Mouse (Mus musculus): Measurements from ENCODE around the gene Rnase2a.
A peak's percentile ranks its signal among the peaks of the same experiment; 100 is the strongest.
"Not testable (repeated sequence)": the region's sequence is repeated elsewhere in the genome, so short reads cannot be mapped to it uniquely, and the experiment has no call there.

The Rnase2a gene

GRCm38 (mm10) chr14:51256041-51256440 lies at the start of gene Rnase2a:
Gene Rnase2a (minus strand): TSS chr14:51256112.
- no peak for DNase-seq (ENCODE audit: low read depth, low spot score)

- no peak for DNase-seq (ENCODE audit: low read depth, low spot score)
These were observed 35.6 kb upstream of the Rnase2a start for GRCm38 (mm10) chr14:51291505-51291904.

DNA sequence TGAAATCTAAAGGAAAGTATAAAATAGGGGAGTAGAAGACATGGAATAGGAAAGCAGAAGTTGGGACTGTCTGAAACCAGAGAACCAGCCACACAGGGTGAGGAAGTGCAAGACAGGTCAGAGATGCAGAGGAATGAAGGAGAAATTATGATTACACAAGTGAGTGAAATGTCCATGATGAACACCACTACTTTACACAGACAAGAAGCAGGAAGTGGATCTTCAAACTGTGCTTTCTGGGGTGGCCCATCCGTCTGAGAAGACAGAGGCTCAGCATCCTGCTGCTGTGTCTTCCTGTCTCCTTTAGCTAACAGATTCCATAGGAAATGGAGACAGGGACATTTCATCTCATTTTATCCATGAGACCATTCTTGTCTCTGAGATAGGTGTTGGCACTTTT lies 22.6 kb upstream of the Rnase2a start:
- not testable (repeated sequence) for DNase-seq (ENCODE audit: low read depth, low spot score)

DNA sequence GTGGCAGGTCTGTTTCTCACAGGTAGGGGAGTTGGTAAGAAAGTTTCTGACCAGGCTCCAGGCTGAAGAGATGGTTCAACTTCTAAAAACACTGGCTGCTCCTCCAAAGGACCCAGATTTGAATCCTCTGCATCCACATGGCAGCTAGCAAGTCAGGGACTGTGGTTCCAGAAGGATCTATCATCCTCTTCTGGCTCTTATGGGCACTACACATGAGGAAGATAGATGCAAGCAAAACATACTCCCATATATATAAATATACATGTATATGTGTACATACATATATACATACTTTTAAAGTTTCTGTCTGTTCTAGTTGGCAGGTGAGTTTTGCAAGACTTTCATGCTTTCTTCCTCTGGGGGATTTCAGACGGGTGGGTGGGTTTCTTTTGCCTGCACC lies 12.8 kb upstream of the Rnase2a start:
- no peak for DNase-seq (ENCODE audit: low read depth, low spot score)

GRCm38 (mm10) chr14:51266113-51266512 lies 10.2 kb upstream of the Rnase2a start:
- peak; percentile 34 for DNase-seq (ENCODE audit: low read depth, low spot score)

GRCm38 (mm10) chr14:51265667-51266066 lies 9.8 kb upstream of the Rnase2a start:
- no peak for DNase-seq (ENCODE audit: low read depth, low spot score)

DNA sequence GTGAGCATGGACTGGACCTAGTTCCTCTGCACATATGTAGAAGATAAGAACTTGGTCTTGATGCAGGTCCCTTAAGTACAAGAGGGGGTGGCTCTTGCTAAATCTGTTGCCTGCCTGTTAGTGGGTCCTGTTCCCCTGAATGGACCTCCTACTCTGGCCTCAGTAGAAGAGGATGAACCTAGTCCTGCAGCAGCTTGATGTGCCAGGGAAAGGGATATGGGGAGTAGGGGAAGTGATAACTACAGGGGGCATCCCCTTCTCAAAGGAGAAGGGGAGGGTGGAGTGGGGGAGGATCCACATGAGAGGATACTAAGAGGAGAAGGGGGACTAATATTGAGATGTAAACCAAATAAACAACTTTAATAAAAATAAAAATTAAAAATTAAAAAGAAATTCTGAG lies 6.5 kb upstream of the Rnase2a start:
- DNase-seq (ENCODE audit: low read depth, low spot score): no peak

DNA sequence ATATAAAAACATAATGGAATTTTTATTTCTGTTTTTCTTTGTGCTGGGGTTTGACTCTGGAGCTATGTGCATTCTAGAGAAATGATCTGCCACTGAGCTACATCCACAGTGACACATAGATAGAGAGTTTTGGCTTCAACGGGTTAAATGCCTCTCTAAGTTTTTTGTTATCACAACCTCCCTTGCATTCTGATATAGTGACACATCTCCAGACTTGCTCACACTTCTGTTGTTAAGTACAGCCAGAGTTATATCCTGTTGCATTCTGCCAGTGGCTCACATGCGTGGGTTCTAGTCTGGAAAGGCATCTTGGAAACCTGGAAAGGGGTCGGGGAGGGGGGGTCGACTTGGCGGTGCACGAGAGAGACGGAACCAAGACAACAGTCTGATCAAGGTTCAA lies 3.8 kb upstream of the Rnase2a start:
- DNase-seq (ENCODE audit: low read depth, low spot score): no peak

DNA sequence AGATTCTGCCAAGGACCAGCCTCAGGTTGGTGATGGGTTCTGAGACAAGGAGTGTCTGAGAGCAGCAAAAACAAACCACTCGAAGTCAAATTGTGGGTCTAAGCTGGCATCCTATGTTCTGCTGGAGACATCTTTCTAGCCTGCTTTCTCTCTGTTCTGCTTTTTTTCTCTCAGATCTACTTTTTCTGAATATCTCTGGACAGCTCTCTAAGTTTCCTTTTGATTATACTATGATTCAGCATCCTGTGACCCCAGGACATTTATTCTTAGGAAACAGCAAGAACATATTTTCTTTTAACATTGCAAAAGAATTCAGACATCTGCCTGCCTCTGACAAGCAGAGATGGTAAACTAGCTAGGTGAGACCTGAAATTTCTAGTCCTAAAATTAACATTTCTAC lies 2.3 kb downstream of the Rnase2a start:
- DNase-seq (ENCODE audit: low read depth, low spot score): no peak

DNA sequence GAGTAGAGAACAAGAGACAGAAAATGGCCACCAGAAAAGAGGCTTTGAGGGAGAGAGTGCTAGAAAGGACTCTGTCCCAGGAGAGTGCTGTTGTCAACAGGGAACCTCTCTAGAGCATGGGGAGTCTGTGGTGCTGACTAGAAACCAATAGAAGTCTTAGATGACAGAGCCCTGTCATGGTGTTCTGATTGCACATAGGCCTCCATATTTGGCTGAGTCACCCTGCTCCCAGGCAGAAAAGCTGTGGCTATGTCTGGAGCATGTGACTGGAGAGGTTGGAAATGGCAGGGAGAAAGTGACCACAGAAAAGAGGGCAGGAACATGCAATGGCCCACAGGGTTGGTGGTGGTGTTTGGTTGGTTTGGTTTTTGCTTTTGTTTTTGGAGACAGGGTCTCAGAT lies 3.7 kb downstream of the Rnase2a start:
- DNase-seq (ENCODE audit: low read depth, low spot score): not testable (repeated sequence)

DNA sequence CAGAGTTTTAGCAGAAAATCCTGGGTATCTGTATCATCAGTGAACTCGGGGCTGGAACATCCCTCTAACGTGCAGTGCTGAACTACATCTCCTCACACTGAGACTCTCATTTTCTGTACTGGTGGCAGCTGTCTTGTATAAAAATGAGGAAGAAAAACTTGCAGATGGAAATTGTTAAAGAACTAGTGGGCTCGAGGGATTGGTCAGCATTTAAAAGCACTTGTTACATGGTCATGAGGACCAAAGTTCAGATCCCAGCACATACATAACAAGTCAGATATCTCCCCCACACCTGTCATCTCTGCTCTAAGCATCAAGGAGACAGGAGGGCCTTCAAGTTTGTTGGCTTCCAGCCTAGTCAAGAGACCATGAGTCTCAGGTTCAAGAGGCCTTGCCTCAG lies 5.6 kb downstream of the Rnase2a start:
- DNase-seq (ENCODE audit: low read depth, low spot score): no peak

- DNase-seq (ENCODE audit: low read depth, low spot score): no peak
These were observed 8.2 kb downstream of the Rnase2a start for GRCm38 (mm10) chr14:51247736-51248135.

- DNase-seq (ENCODE audit: low read depth, low spot score): no peak
These were observed 15.0 kb downstream of the Rnase2a start for GRCm38 (mm10) chr14:51240899-51241298.

DNA sequence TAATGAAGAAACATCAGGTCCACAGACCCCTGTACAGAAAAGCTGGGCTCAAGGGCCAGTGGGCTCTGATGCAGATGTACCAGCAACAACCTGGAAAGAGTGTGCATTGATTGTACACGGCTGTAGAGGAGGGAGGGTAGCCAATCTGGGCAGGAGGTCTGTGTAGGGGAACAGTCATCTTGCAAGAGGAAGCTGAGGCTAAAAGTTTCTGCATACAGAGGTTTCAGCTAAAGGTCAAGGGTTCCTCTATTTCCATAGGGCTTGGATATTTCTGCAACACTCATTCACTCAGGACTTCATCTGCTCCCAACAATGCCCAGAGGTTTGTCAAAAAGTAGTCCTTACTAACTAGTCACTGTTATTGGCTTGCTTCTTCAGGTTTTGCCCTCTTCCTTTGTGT lies 18.4 kb downstream of the Rnase2a start:
- DNase-seq (ENCODE audit: low read depth, low spot score): not testable (repeated sequence)

- not testable (repeated sequence) for DNase-seq (ENCODE audit: low read depth, low spot score)
These were observed 26.3 kb downstream of the Rnase2a start for GRCm38 (mm10) chr14:51229657-51230056.

- DNase-seq (ENCODE audit: low read depth, low spot score): not testable (repeated sequence)
These were observed 35.8 kb downstream of the Rnase2a start for GRCm38 (mm10) chr14:51220075-51220474.

All from retina, adult 2 months (tissue).